Mouse (Mus musculus): Measurements from ENCODE around the gene Trp53bp2.

Trp53bp2 gene

GRCm38 (mm10) chr1:182408684-182409327 is at the start of gene Trp53bp2:
Gene Trp53bp2 (plus strand): TSS chr1:182409172.
- peak; percentile 100 for DNase-seq

- no peak for DNase-seq
These were observed 46.3 kb upstream of the Trp53bp2 start for GRCm38 (mm10) chr1:182362703-182363102.

- DNase-seq = no peak
These were observed 45.1 kb upstream of the Trp53bp2 start for GRCm38 (mm10) chr1:182363683-182364404.

GRCm38 (mm10) chr1:182368309-182368708 is 40.7 kb upstream of the Trp53bp2 start:
- no peak for DNase-seq

- DNase-seq = peak; percentile 1 to 3
These were observed 40.2 kb upstream of the Trp53bp2 start for GRCm38 (mm10) chr1:182368782-182369181.

GRCm38 (mm10) chr1:182369435-182369834 is 39.5 kb upstream of the Trp53bp2 start:
- no peak for DNase-seq

- DNase-seq = no peak
These were observed 37.1 kb upstream of the Trp53bp2 start for GRCm38 (mm10) chr1:182371891-182372290.

GRCm38 (mm10) chr1:182376221-182376620 is 32.8 kb upstream of the Trp53bp2 start:
- peak; percentile 35 to 40 for DNase-seq

GRCm38 (mm10) chr1:182376826-182377225 is 32.1 kb upstream of the Trp53bp2 start:
- no peak for DNase-seq

- DNase-seq = no peak
These were observed 31.5 kb upstream of the Trp53bp2 start for GRCm38 (mm10) chr1:182377519-182377918.

GRCm38 (mm10) chr1:182378205-182378835 is 30.7 kb upstream of the Trp53bp2 start:
- DNase-seq = no peak

GRCm38 (mm10) chr1:182378876-182379275 is 30.1 kb upstream of the Trp53bp2 start:
- DNase-seq = no peak

- no peak for DNase-seq
These were observed 28.3 kb upstream of the Trp53bp2 start for GRCm38 (mm10) chr1:182380683-182381082.

- peak in 1 of 2 experiments; percentile 6 for DNase-seq
These were observed 27.6 kb upstream of the Trp53bp2 start for GRCm38 (mm10) chr1:182381327-182381726.

- DNase-seq = no peak
These were observed 25.9 kb upstream of the Trp53bp2 start for GRCm38 (mm10) chr1:182383096-182383495.

GRCm38 (mm10) chr1:182386449-182386848 is 22.5 kb upstream of the Trp53bp2 start:
- DNase-seq = no peak

GRCm38 (mm10) chr1:182388729-182389128 is 20.2 kb upstream of the Trp53bp2 start:
- DNase-seq = no peak

- no peak for DNase-seq
These were observed 10.8 kb upstream of the Trp53bp2 start for GRCm38 (mm10) chr1:182398171-182398570.

GRCm38 (mm10) chr1:182398780-182399179 is 10.2 kb upstream of the Trp53bp2 start:
- no peak for DNase-seq

GRCm38 (mm10) chr1:182399205-182399604 is 9.8 kb upstream of the Trp53bp2 start:
- no peak for DNase-seq

- DNase-seq = no peak
These were observed 9.1 kb upstream of the Trp53bp2 start for GRCm38 (mm10) chr1:182399908-182400307.

- DNase-seq = no peak
These were observed 5.9 kb upstream of the Trp53bp2 start for GRCm38 (mm10) chr1:182403076-182403475.

GRCm38 (mm10) chr1:182406621-182407020 is 2.4 kb upstream of the Trp53bp2 start:
- no peak for DNase-seq

GRCm38 (mm10) chr1:182408243-182408642 is 729 bp upstream of the Trp53bp2 start:
- DNase-seq = no peak
